Mouse (Mus musculus): ENCODE measurements around the gene Micall1.

DNA sequence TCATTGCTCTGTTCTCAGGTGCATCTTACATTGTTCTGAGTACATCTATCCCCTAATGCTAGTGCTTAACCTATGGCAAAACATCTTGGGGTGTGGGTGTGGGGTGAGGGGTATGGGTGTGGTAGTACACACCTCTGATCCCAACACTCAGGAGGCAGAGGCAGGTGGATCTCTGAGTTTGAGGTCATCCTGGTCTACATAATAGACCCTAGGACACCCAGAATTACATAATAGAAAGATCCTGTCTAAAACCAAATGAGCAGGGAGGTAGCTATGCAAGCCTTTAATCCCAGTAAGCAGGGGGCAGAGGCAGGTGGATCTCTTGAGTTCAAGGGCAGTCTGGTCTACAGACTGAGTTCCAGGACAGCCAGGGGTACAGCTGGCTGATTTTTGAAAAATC lies 34.9 kb upstream of the Micall1 start:
- TF ChIP-seq CTCF (conservative IDR thresholded peaks at IDR 0.05; ENCODE audit: low read length) (no peak), NANOG (IDR thresholded peaks at IDR 0.05; ENCODE audit: borderline replicate concordance, low read length) (no peak)

Data from E14TG2a.4 (cell line).